Mouse (Mus musculus): Measurements from ENCODE around the gene Olfr519. TPM values are rescaled to one million over a fixed set of nuclear protein-coding genes. Genes with fewer than 3 reads are reported as not detected.

Gene Olfr519
- not detected in 2 replicates for total RNA-seq (2017)

DNA sequence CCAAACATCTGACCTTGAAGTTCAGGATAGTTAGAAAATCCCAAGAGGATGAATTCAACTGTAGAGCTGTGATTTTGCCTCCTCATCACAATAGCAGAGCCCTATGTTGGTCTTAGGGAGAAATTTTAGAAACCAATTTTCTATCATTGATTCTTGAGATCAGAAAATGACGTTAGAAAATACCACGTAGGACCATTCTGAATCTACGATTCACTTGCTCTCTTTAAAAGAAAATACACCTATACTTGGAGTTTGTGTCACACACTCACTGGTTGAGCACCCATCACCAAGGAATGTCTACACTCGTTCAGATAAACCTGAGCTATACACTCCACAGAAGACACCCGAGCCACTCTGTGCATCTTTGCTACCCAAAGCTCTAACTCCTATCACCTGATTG lies at the start of gene Olfr519:
TSS of gene Olfr519 (minus strand) at position 101 of the 400 bp plus-strand sequence.
- no peak for ATAC-seq (ENCODE audit: extremely low read depth, insufficient number of reproducible peaks, low FRiP score, poor library complexity, severe bottlenecking)

DNA sequence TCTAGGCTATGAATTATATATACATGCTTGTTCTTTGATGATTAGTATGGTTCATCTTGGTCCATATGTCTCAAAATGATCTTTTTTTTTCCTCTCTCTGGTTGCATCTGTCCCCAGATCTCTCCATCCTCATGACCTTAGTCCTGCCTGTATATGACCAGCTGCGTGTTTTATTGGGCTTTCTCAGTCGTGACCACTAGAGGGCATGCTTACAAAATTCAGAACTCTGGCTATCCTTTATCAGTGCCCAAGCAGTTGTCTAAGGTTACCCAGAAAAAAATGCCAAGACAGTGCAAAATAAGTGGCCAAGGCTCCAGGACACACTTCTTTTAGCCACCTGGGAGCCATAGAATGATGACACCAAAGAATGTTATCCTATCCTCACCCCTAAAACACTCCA lies 49.8 kb upstream of the Olfr519 start:
- peak; percentile 54; the same call in 1 of the 2 replicates for ATAC-seq (ENCODE audit: extremely low read depth, insufficient number of reproducible peaks, low FRiP score, poor library complexity, severe bottlenecking)

DNA sequence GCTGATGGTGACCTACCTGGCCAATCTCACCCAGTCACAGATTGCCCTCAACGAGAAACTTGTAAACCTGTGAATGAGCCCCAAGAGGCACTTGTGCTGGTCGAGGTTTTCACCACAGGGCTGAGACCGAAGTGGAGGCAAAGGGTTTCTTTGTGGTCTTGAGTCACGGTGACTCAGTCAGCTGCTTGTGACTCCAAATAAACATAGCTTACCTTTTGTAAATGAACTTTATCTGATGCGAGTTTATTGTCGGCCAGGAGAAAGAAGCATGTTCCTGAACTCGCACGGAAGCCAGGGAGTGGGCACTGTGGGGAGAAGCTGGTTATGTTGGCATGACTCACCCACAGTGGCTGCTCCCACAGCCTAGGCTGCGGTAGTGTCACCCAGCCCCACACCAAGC lies 47.2 kb upstream of the Olfr519 start:
- ATAC-seq (ENCODE audit: extremely low read depth, insufficient number of reproducible peaks, low FRiP score, poor library complexity, severe bottlenecking): no peak

DNA sequence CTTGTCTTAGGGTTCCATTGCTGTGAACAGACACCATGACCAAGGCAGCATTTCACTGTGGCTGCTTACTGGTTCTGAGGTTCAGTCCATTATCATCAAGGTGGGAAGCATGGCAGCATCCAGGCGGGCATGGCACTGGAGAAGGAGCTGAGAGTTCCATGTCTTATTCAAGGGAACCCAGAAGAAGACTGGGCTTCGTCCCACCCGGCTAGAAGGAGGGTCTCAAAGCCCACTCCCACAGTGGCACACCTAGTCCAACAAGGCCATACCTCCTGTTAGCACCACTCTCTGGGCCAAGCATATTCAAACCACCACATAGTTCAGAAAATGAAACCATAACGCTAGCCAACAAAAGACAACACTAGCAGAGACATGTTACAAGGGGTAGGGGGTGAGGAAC lies 42.4 kb upstream of the Olfr519 start:
- no peak for ATAC-seq (ENCODE audit: extremely low read depth, insufficient number of reproducible peaks, low FRiP score, poor library complexity, severe bottlenecking)

DNA sequence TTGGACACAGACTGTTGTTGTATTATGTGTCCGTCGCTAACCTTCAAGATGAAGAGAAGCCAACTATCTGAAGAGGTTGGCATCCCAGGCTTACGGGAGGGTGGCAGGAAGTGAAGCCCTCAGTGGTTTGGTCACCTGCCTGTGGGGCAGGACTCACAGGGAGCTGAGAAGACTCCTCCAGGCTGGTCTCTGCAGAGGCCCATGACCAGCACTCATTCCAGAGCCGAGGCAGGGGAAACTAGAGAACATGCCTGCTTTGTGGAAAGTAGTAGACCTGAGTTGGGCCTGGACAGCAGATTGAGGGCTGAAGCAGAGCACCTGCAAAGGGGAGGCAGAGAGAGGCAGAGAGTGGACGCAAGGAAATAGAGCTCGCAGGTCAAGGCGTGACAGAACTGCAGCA lies 41.2 kb upstream of the Olfr519 start:
- no peak for ATAC-seq (ENCODE audit: extremely low read depth, insufficient number of reproducible peaks, low FRiP score, poor library complexity, severe bottlenecking)

DNA sequence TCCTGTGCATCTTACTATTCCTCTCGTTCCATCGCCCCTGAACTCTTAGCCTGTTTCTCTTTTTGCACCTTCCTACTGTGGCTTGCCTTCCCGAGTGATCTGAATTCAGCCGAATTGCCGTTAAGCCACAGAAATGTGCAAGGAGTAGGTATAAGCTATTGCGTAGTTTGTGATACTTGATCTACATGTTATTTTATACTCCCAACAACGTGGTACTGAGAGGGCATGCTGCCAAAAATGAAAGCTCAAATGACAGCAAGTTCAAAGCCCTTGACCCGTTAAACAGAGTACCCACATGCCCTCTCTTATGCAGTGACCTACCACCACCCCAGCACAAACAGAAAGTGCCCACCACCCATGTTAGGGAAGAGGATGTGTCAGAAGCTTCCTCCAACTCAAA lies 40.6 kb upstream of the Olfr519 start:
- ATAC-seq (ENCODE audit: extremely low read depth, insufficient number of reproducible peaks, low FRiP score, poor library complexity, severe bottlenecking): no peak

DNA sequence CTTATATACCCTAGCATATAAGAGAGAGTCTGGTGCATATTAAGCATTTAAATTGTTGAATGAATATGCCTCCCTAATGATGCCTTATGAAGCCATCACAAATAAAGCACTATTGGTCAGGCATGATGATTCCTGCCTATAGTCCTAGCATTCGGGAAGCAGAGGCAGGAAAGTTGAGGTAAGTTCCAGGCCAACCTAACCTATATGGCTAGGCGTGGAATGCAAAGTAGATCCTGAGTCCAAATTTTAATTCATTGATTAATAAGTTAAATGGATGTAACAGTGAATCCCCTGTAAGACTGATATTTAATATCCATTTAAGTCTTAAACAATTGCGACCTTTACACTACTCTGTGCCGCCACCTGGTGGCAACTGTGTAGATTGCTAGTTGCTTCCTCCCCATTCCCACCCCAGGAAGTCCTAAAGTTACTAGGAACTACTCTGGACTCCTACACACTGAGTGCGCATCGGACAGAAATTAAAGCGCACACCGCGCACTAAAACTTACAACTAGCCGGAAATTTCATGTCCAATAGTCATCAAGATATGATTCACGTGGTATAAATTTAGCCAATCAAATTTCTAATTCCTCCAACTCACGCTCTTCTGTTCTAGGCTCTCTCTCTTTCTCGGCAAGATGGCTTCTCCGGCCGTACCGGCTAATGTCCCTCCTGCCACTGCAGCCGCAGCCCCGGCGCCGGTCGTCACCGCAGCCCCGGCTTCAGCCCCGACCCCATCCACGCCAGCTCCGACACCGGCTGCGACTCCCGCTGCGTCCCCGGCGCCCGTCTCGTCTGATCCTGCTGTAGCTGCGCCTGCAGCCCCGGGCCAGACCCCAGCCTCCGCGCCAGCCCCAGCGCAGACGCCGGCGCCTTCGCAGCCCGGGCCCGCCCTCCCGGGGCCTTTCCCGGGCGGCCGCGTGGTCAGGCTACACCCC lies 39.8 kb upstream of the Olfr519 start, which contains the start of gene Eif3f:
TSS of gene Eif3f (plus strand) at position 624 of the 938 bp plus-strand sequence.
- peak; percentile 95 for ATAC-seq (ENCODE audit: extremely low read depth, insufficient number of reproducible peaks, low FRiP score, poor library complexity, severe bottlenecking)

DNA sequence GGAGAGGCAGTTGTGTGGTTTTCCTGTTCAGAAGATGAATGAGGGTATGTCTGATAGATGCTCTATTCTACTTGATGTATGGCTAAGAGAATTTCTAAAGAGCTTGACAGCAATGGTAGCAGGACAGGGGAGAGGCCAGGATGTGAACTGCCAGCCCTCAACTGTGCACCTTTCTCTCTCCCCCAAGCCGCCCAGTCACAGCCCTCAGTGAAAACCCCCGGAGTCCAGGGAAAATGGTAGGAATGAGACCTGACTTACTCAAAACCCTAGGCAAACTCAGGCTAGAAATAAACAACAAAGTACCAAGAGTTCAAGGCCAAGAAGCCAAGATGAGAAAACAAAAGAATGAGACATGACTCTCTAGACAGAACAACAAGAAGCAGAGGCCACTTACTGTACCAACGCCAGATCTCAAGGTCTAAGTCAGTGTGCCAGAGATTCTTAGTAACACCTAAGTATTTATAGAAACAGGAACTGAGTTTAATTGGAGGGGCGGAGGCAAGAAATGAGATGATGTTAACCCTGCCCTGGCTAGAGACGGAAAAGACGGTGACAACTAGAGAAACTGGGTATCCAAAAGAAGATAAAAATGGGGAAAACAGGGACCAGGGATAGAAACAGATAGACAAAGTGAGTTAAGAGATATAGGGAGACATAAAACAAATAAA lies 35.6 kb upstream of the Olfr519 start, which contains the start of gene Nlrp10:
TSS of gene Nlrp10 (minus strand) at position 453 of the 668 bp plus-strand sequence.
- peak; percentile 33; the same call in 1 of the 2 replicates for ATAC-seq (ENCODE audit: extremely low read depth, insufficient number of reproducible peaks, low FRiP score, poor library complexity, severe bottlenecking)

DNA sequence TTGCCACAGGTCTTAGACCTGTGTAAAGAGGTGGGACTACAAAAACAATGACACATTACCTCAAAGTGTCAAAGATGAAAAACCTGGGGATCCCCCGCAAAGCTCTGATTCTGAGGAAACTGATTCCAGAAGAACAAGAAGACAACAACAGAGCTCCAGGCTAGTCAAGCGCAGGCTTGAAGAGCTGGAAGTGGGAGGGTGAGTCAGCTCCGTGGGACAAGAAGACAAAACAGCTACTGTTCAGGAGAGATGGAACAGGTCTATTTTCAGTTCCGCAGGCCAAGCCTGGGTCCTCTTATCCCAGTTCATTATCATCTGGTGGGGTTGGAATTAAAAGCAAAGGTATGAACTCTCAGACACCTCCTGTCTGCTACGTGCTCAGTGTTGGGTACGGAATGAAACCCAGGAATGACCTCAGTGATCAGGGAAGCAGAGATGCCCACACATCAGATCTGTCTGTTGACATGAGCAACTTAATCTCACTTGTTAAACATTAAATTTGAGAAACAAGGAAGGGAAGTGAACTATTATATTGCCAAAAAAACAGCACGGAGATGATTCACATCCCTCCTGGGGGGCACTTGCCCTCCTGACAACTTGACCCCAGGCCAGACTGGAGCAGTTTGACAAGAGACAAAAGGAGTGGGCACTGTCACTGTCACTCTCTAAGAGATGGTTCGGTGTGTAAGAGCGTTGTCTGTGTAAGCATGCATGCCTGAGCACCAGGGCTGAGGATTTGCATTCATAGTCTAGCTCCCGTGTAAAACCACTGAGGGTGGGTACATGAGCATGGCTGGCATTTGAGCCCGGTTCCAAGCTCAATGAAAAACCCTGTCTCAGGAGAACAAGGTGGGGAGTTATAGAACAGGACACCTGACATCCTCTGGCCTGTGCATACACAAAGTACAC lies 34.3 kb upstream of the Olfr519 start:
- no peak for ATAC-seq (ENCODE audit: extremely low read depth, insufficient number of reproducible peaks, low FRiP score, poor library complexity, severe bottlenecking)

DNA sequence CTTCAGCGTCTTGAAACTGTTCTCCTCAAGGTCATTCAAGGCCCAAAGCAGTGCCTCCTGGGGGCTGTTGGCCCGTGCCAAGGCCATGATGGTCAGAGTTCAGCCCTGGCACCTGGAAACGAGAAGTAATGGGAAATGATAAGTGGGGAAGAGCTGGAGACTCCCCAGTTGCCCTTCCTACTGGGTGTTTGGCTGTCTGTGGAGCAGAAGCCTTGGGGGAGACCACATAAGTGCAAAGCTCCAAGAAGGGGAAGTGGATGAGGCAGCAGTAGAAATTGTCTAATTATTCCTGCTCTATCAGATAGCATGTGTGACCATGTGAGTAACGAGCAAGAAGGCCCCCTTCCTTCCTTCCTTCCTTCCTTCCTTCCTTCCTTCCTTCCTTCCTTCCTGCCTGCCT lies 32.8 kb upstream of the Olfr519 start:
- no peak for ATAC-seq (ENCODE audit: extremely low read depth, insufficient number of reproducible peaks, low FRiP score, poor library complexity, severe bottlenecking)

DNA sequence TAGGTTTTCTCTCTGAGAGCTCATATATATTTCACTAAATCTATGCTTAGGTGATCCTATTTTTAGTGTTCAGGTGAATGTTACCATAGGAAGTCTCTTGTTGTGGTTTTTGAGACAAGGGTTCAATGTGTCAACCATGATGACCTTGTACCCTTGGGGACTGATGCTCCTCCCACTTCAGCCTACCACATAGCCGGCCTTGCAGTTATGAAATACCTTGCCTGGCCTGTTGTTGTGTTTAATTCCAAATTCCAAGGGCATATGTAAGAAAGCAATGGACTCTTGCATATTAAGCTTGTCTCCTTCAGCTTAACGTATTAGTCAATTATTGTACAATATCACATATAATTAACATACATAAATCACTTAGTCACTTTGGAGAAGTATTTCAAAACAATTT lies 9.7 kb upstream of the Olfr519 start:
- no peak for ATAC-seq (ENCODE audit: extremely low read depth, insufficient number of reproducible peaks, low FRiP score, poor library complexity, severe bottlenecking)

DNA sequence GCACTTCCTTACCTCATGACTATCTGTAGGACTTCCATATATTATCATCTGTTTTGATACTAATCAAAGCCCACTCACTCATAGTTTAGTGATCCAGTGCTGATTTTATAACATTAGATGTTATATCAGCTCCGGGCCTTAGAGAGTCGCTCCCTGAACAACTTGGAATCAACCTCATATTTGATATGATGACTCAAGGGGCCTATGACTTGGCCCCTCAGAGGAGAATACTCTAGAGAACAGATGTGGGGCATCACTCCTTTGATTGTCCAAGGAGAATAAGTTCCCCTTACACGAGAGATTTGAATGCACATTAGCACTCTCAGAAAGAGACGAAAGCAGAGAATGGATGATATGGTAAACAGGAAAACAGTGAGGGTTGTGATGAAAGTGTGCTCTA lies 9.3 kb downstream of the Olfr519 start, which contains the start of gene Olfr518:
TSS of gene Olfr518 (minus strand) at position 101 of the 400 bp plus-strand sequence.
- no peak for ATAC-seq (ENCODE audit: extremely low read depth, insufficient number of reproducible peaks, low FRiP score, poor library complexity, severe bottlenecking)

DNA sequence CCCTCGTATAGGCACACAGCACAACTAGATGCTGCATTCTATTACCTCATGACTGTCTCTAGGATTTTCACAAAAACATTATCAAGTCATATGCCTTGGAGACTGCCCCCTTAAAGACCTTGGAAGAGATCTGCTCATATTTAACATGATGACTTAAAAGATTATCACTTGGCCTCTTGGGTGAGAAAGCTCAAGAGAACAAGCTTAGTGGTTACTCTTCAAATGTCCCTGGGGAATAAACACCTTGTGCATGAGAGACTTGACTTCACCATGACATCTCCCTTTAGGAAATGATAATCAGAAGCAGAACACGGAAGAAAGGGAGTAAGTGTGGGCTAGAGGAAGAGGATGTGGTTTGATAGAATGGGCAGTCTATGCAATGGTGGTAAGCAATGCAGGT lies 21.9 kb downstream of the Olfr519 start, which contains the start of gene Olfr517:
TSS of gene Olfr517 (minus strand) at position 101 of the 400 bp plus-strand sequence.
- no peak for ATAC-seq (ENCODE audit: extremely low read depth, insufficient number of reproducible peaks, low FRiP score, poor library complexity, severe bottlenecking)

DNA sequence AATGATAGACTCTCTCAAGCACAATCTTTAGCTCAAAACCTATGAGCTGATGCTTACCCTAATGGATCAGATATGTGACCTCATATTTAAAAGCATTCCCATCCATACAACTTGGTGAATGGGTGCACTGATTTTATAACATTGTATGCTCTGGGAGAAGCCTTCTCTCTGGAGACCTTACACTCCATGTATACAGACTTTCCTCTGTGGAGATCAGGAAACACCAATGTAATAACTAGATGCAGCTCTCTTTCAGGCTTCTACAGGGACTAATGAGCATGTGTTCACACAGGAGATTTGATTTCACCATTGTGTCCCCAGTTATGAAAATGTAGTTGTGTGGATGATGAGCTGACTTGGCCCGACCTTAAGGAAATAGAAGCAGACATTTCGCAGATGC lies 43.8 kb downstream of the Olfr519 start, which contains the start of gene Olfr516:
TSS of gene Olfr516 (minus strand) at position 101 of the 400 bp plus-strand sequence.
- no peak for ATAC-seq (ENCODE audit: extremely low read depth, insufficient number of reproducible peaks, low FRiP score, poor library complexity, severe bottlenecking)

Other genes with a start within 250 kb of the Olfr519 start
- gene Olfr509, start 242.5 kb downstream of the Olfr519 start, total RNA-seq (2017): 0.12 TPM in 1 of 2 replicates, not detected in the other
- not detected in 2 replicates for gene Olfr510, start 228.0 kb downstream of the Olfr519 start, total RNA-seq (2017)
- gene Olfr512, start 181.1 kb downstream of the Olfr519 start, total RNA-seq (2017): not detected in 2 replicates
- not detected in 2 replicates for gene Olfr513, start 143.4 kb downstream of the Olfr519 start, total RNA-seq (2017)
- not detected in 2 replicates for gene Olfr514, start 68.4 kb downstream of the Olfr519 start, total RNA-seq (2017)
- not detected in 2 replicates for gene Olfr516, start 43.9 kb downstream of the Olfr519 start, total RNA-seq (2017)
- gene Olfr517, start 22.0 kb downstream of the Olfr519 start, total RNA-seq (2017): not detected in 2 replicates
- gene Olfr518, start 9.4 kb downstream of the Olfr519 start, total RNA-seq (2017): not detected in 2 replicates
- gene Nlrp10, start 35.8 kb upstream of the Olfr519 start, total RNA-seq (2017): 1.4 and 2.2 TPM in 2 replicates
- gene Eif3f, start 40.0 kb upstream of the Olfr519 start, total RNA-seq (2017): 72.0 and 82.4 TPM in 2 replicates
- 0.70 and 1.8 TPM in 2 replicates for gene Tub, start 55.9 kb upstream of the Olfr519 start, total RNA-seq (2017)
- gene Ric3, start 188.9 kb upstream of the Olfr519 start, total RNA-seq (2017): 0.35 TPM in 1 of 2 replicates, not detected in the other

Data from neutrophil, adult 5-6 weeks (primary cell).